Mouse (Mus musculus) midbrain, embryonic 11.5 days (tissue): ENCODE measurements around the gene Pik3ap1. TPM values are rescaled to one million over a fixed set of nuclear protein-coding genes. Genes with fewer than 3 reads are reported as not detected.

Experiments used
- ATAC-seq: fragments of 200-750 bp; cut with Nextera tagmentation; 2 replicates; pipeline ENCODE4 v1.8.0; 2017; ENCODE audit warnings: moderate TSS enrichment, moderate library complexity; ENCODE audit not compliant: low FRiP score
- DNase-seq: peaks from one replicate; pipeline ENCODE4 v3.0.0; 2015; ENCODE audit warnings: low spot score; ENCODE audit errors: missing footprints
- H3K27ac ChIP-seq: fragments of 300-500 bp; sonication (generic); 2 replicates; pipeline ENCODE4 v1.5.1; 2014; ENCODE audit warnings: low read depth, low read length
- H3K27me3 ChIP-seq: fragments of 300-500 bp; sonication (generic); 2 replicates; pipeline ENCODE4 v1.6.1; 2014; ENCODE audit warnings: mild to moderate bottlenecking, low read length, moderate library complexity, mixed read lengths; ENCODE audit not compliant: control insufficient read depth, insufficient read depth
- H3K36me3 ChIP-seq: fragments of 300-500 bp; sonication (generic); 2 replicates; pipeline ENCODE4 v1.6.1; 2014; ENCODE audit warnings: mild to moderate bottlenecking, low read length, moderate library complexity, mixed read lengths; ENCODE audit not compliant: control insufficient read depth, insufficient read depth
- H3K4me1 ChIP-seq: fragments of 300-500 bp; sonication (generic); 2 replicates; pipeline ENCODE4 v1.6.1; 2014; ENCODE audit warnings: low read length; ENCODE audit not compliant: control insufficient read depth, insufficient read depth
- H3K4me2 ChIP-seq: fragments of 300-500 bp; sonication (generic); 2 replicates; pipeline ENCODE4 v1.6.1; 2014; ENCODE audit warnings: mild to moderate bottlenecking, moderate library complexity
- H3K4me3 ChIP-seq: fragments of 300-500 bp; sonication (generic); 2 replicates; pipeline ENCODE4 v1.5.1; 2014; ENCODE audit warnings: low read depth, low read length
- H3K9ac ChIP-seq: fragments of 300-500 bp; sonication (generic); 2 replicates; pipeline ENCODE4 v1.6.1; 2014; ENCODE audit warnings: low read length
- H3K9me3 ChIP-seq: fragments of 300-500 bp; sonication (generic); 2 replicates; pipeline ENCODE4 v1.6.1; 2016; ENCODE audit warnings: low read length; ENCODE audit not compliant: control insufficient read depth
- WGBS: fragments of 180-500 bp; shearing (Covaris S2); extraction: QIAGEN DNeasy Blood & Tissue Kit; methylation state at CpG from one replicate; pipeline ENCODE4 v1.1.7; 2014; 5-methylcytosine and 5-hydroxymethylcytosine counted together
- polyA plus RNA-seq: library from polyadenylated mRNA; unstranded; fragments of >200 nt; fragmentation: Nextera tagmentation; extraction: Ambion mirVana; gene quantifications from 2 replicates; pipeline ENCODE4 v1.2.1, GENCODE M21; 2014

Gene Pik3ap1
- polyA plus RNA-seq, 1 experiment from 2014 or later: 3.4 TPM

GRCm38 (mm10) chr19:41282216-41282615 is 102.7 kb downstream of the Pik3ap1 start:
- Histone ChIP-seq H3K4me3 (no peak overlapping the region), H3K9me3 (no peaks in the 10 kb centered on the region), H3K9ac (no peak overlapping the region), H3K36me3 (no peaks in the 10 kb centered on the region), H3K4me2 (no peak overlapping the region), H3K4me1 (no peaks in the 10 kb centered on the region), H3K27me3 (no peaks in the 10 kb centered on the region), H3K27ac (no peak overlapping the region)
- DNase-seq: no peak
- WGBS: 88% methylated on average over 4 of the region's 4 CpGs
- no peak for ATAC-seq

GRCm38 (mm10) chr19:41279724-41280244 is 105.1 kb downstream of the Pik3ap1 start:
- Histone ChIP-seq H3K4me3 (no peak overlapping the region), H3K9me3 (no peaks in the 10 kb centered on the region), H3K9ac (no peak overlapping the region), H3K4me1 (peaks cover 3% of the 10 kb centered on the region; the same call in 1 of the 2 replicates), H3K4me2 (no peak overlapping the region), H3K27me3 (no peaks in the 10 kb centered on the region), H3K27ac (no peak overlapping the region), H3K36me3 (no peaks in the 10 kb centered on the region)
- 67% methylated on average over 8 of the region's 8 CpGs for WGBS
- ATAC-seq (no peak), DNase-seq (no peak)

GRCm38 (mm10) chr19:41278606-41279005 is 106.3 kb downstream of the Pik3ap1 start:
- Histone ChIP-seq H3K27me3 (no peaks in the 10 kb centered on the region), H3K36me3 (no peaks in the 10 kb centered on the region), H3K9ac (no peak overlapping the region), H3K9me3 (no peaks in the 10 kb centered on the region), H3K4me3 (no peak overlapping the region), H3K4me2 (no peak overlapping the region), H3K4me1 (peaks cover 3% of the 10 kb centered on the region; the same call in 1 of the 2 replicates), H3K27ac (no peak overlapping the region)
- 83% methylated on average over 7 of the region's 7 CpGs for WGBS
- no peak for ATAC-seq
- DNase-seq: no peak

- Histone ChIP-seq H3K36me3 (no peaks in the 10 kb centered on the region), H3K9me3 (no peaks in the 10 kb centered on the region), H3K9ac (no peak overlapping the region), H3K27ac (no peak overlapping the region), H3K4me3 (no peak overlapping the region), H3K4me2 (no peak overlapping the region), H3K4me1 (peaks cover 3% of the 10 kb centered on the region; the same call in 1 of the 2 replicates), H3K27me3 (no peaks in the 10 kb centered on the region)
- ATAC-seq (peak; percentile 33; the same call in 1 of the 2 replicates), DNase-seq (no peak)
- WGBS: 53% methylated on average over 3 of the region's 3 CpGs
These were observed 109.3 kb downstream of the Pik3ap1 start for GRCm38 (mm10) chr19:41275588-41275987.

GRCm38 (mm10) chr19:41270906-41271305 is 114.0 kb downstream of the Pik3ap1 start:
- H3K4me1 ChIP-seq: peaks cover 3% of the 10 kb centered on the region; the same call in 1 of the 2 replicates
- no peak for DNase-seq
- H3K9ac ChIP-seq: no peak overlapping the region

GRCm38 (mm10) chr19:41270151-41270727 is 114.7 kb downstream of the Pik3ap1 start:
- 64% methylated on average over 9 of the region's 9 CpGs for WGBS
- Histone ChIP-seq H3K27me3 (no peaks in the 10 kb centered on the region), H3K27ac (no peak overlapping the region), H3K36me3 (no peaks in the 10 kb centered on the region), H3K4me3 (no peak overlapping the region), H3K9ac (no peak overlapping the region), H3K4me2 (no peak overlapping the region), H3K9me3 (no peaks in the 10 kb centered on the region), H3K4me1 (peaks cover 3% of the 10 kb centered on the region; the same call in 1 of the 2 replicates)
- ATAC-seq (no peak), DNase-seq (no peak)

More at GRCm38 (mm10) chr19:41270906-41271305, 114.0 kb downstream of the Pik3ap1 start:
- no peaks in the 10 kb centered on the region for H3K9me3 ChIP-seq
- WGBS: 73% methylated on average over 7 of the region's 7 CpGs
- no peak overlapping the region for H3K27ac ChIP-seq
- H3K27me3 ChIP-seq: no peaks in the 10 kb centered on the region
- no peak overlapping the region for H3K4me2 ChIP-seq
- H3K36me3 ChIP-seq: no peaks in the 10 kb centered on the region
- ATAC-seq: no peak
- H3K4me3 ChIP-seq: no peak overlapping the region

- H3K27me3 ChIP-seq: no peaks in the 10 kb centered on the region
- DNase-seq: peak; percentile 61
- H3K4me2 ChIP-seq: no peak overlapping the region
- no peak overlapping the region for H3K9ac ChIP-seq
- H3K27ac ChIP-seq: no peak overlapping the region
- H3K4me1 ChIP-seq: peaks cover 7% of the 10 kb centered on the region; the same call in 1 of the 2 replicates
- no peaks in the 10 kb centered on the region for H3K9me3 ChIP-seq
- H3K4me3 ChIP-seq: no peak overlapping the region
- 58% methylated on average over 8 of the region's 8 CpGs for WGBS
- no peak for ATAC-seq
- no peaks in the 10 kb centered on the region for H3K36me3 ChIP-seq
These were observed 118.5 kb downstream of the Pik3ap1 start for GRCm38 (mm10) chr19:41266251-41266901.

GRCm38 (mm10) chr19:41264331-41264799 is 120.5 kb downstream of the Pik3ap1 start:
- Histone ChIP-seq H3K9me3 (no peaks in the 10 kb centered on the region), H3K36me3 (no peaks in the 10 kb centered on the region), H3K4me2 (peak overlapping the region; percentile 36), H3K9ac (peak overlapping the region; percentile 95), H3K4me1 (peaks cover 10% of the 10 kb centered on the region; the same call in 1 of the 2 replicates), H3K4me3 (peak overlapping the region; percentile 96), H3K27ac (peak overlapping the region; percentile 87), H3K27me3 (no peaks in the 10 kb centered on the region)
- DNase-seq (no peak), ATAC-seq (no peak)
- WGBS: 40% methylated on average over 13 of the region's 13 CpGs
